Mouse (Mus musculus): ENCODE measurements around the gene Dok3.

- TF ChIP-seq CTCF (IDR thresholded peaks at IDR 0.05 in 2 of 3, conservative IDR thresholded peaks at IDR 0.05 in 1 of 3; ENCODE audit: control insufficient read depth in 1 of 3, insufficient read depth in 1 of 3, low read depth in 2 of 3, low read length in 3 of 3, poor library complexity in 1 of 3, severe bottlenecking in 1 of 3) (no peak), JUND (IDR thresholded peaks at IDR 0.05; ENCODE audit: low read depth, low read length) (no peak), MAZ (IDR thresholded peaks at IDR 0.05; ENCODE audit: low read depth, low read length) (no peak), USF2 (IDR thresholded peaks at IDR 0.05; ENCODE audit: borderline replicate concordance in 1 of 2, insufficient read depth in 1 of 2, low read depth in 1 of 2, low read length in 2 of 2) (no peak), KAT2A (conservative IDR thresholded peaks at IDR 0.05; ENCODE audit: low read depth, low read length) (no peak), ETS1 (IDR thresholded peaks at IDR 0.05; ENCODE audit: low read depth, low read length) (no peak)
Measured at GRCm38 (mm10) chr13:55486029-55486794, 42.9 kb downstream of the Dok3 start.

Data from MEL (cell line).